In the genomic region with DNA sequence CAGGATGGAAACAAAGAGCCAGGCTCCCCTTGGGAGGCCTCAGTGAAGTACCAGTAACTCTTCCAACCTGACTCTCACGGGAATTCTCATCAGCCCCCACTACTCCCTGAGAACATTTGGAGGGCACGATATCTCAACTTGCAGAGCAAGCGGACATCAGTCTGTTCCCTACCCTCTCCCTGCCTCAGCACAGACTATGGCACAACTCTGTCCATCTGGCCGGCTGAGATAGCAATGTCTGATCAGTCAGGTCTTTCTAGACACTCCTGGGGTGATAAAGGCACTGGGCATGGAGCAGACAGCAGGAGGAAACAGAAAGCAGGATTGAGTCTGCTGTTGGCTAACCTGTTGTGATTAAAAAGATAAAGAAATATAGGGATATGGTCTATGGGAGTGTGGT, we compare ENCODE assay signal across 20 mouse cellular contexts.
DNase-seq lines count a peak whose midpoint lies in the region; ATAC-seq and TF ChIP-seq lines count a peak whose summit lies in the region.
"Had no signal": no experiment of that assay in that cellular context is flagged by ENCODE, and none has a peak within 500 bp of the region (broad histone marks: within the 10 kb centered on the region; RNA-seq: fewer than 3 reads in every experiment).

No protein-coding gene starts in this region.

- no peak overlapping the region for H3K4me3 ChIP-seq in heart, embryonic 12.5 days
- H3K4me3 ChIP-seq in embryonic facial prominence, embryonic 10.5 days: no peak overlapping the region
- H3K4me3 ChIP-seq in liver, embryonic 12.5 days: no peak overlapping the region
- H3K4me3 ChIP-seq in liver, postnatal 0 days (ENCODE audit: low read depth, low read length): no peak overlapping the region
- no peak overlapping the region for H3K4me3 ChIP-seq in kidney, embryonic 15.5 days (replicated peaks)
- H3K4me3 ChIP-seq: embryonic facial prominence, embryonic 13.5 days; forebrain, embryonic 13.5 days; gastrocnemius, adult 2 months; heart, embryonic 13.5 days; hindbrain, embryonic 15.5 days had no signal

- H3K9ac ChIP-seq in heart, embryonic 12.5 days: no peak overlapping the region
- no peak overlapping the region for H3K9ac ChIP-seq in liver, embryonic 12.5 days
- H3K9ac ChIP-seq in liver, postnatal 0 days (replicated peaks): no peak overlapping the region
- no peak overlapping the region for H3K9ac ChIP-seq in kidney, embryonic 15.5 days
- H3K9ac ChIP-seq: embryonic facial prominence, embryonic 13.5 days; forebrain, embryonic 13.5 days; heart, embryonic 13.5 days; hindbrain, embryonic 15.5 days had no signal

- no peak for DNase-seq in heart, postnatal 14 days
- no peak for DNase-seq in embryonic facial prominence, embryonic 10.5 days (ENCODE audit: low spot score)
- DNase-seq in liver, postnatal 0 days: no peak
- DNase-seq in gastrocnemius, postnatal 4 days (ENCODE audit: low spot score in 2 of 2): no peak
- DNase-seq: adrenal gland, adult 8-10 months; adrenal gland, postnatal 36 days; cerebellum, adult 11-12 months; cerebellum, adult 9-10 months; cerebellum, postnatal 25 days; gastrocnemius, adult 2 months; gastrocnemius, postnatal 25 days; heart, adult 11 months had no signal

- 0 out of 2 replicates have a peak, but pooled peaks cover 2% of the 10 kb centered on the region for H3K9me3 ChIP-seq in heart, embryonic 12.5 days (replicated peaks)
- no peaks in the 10 kb centered on the region for H3K9me3 ChIP-seq in embryonic facial prominence, embryonic 10.5 days
- no peaks in the 10 kb centered on the region for H3K9me3 ChIP-seq in liver, embryonic 12.5 days (replicated peaks)
- no peaks in the 10 kb centered on the region for H3K9me3 ChIP-seq in liver, postnatal 0 days (ENCODE audit: low read length)
- H3K9me3 ChIP-seq in kidney, embryonic 15.5 days (replicated peaks): no peaks in the 10 kb centered on the region
- H3K9me3 ChIP-seq: embryonic facial prominence, embryonic 13.5 days; forebrain, embryonic 13.5 days; heart, embryonic 13.5 days; hindbrain, embryonic 15.5 days had no signal

- no peak for TF ChIP-seq CTCF in liver, postnatal 0 days (IDR thresholded peaks at IDR 0.05; ENCODE audit: low read depth)

- peak; percentile 79 for ATAC-seq in heart, embryonic 12.5 days (ENCODE audit: insufficient number of reproducible peaks, low FRiP score)
- peak; percentile 81 for ATAC-seq in liver, embryonic 12.5 days
- ATAC-seq in liver, postnatal 0 days: 0 out of 2 replicates have a peak, but pooled peaks have one; percentile 21
- no peak for ATAC-seq in kidney, embryonic 15.5 days (replicated peaks; ENCODE audit: low FRiP score)
- ATAC-seq: forebrain, embryonic 13.5 days; intestine, embryonic 16.5 days had no signal

- H3K27ac ChIP-seq in heart, embryonic 12.5 days (ENCODE audit: poor library complexity, severe bottlenecking): no peak overlapping the region; the same call in 1 of the 2 replicates
- H3K27ac ChIP-seq in embryonic facial prominence, embryonic 10.5 days (replicated peaks): peak overlapping the region; percentile 30
- no peak overlapping the region for H3K27ac ChIP-seq in liver, embryonic 12.5 days
- no peak overlapping the region for H3K27ac ChIP-seq in liver, postnatal 0 days (ENCODE audit: low read depth)
- no peak overlapping the region for H3K27ac ChIP-seq in kidney, embryonic 15.5 days
- H3K27ac ChIP-seq: embryonic facial prominence, embryonic 13.5 days; forebrain, embryonic 13.5 days; gastrocnemius, adult 2 months; heart, embryonic 13.5 days; hindbrain, embryonic 15.5 days had no signal

- TF ChIP-seq EP300 in liver, postnatal 0 days (IDR thresholded peaks at IDR 0.05; ENCODE audit: low read depth): no peak

- peaks cover 38% of the 10 kb centered on the region for H3K4me1 ChIP-seq in heart, embryonic 12.5 days (replicated peaks)
- H3K4me1 ChIP-seq in embryonic facial prominence, embryonic 10.5 days: peaks cover 43% of the 10 kb centered on the region
- peaks cover 20% of the 10 kb centered on the region for H3K4me1 ChIP-seq in liver, embryonic 12.5 days
- H3K4me1 ChIP-seq in liver, postnatal 0 days (ENCODE audit: insufficient read depth): no peaks in the 10 kb centered on the region
- H3K4me1 ChIP-seq in kidney, embryonic 15.5 days: peaks cover 21% of the 10 kb centered on the region

- H3K27me3 ChIP-seq in heart, embryonic 12.5 days (replicated peaks): peaks cover 22% of the 10 kb centered on the region
- peaks cover 8% of the 10 kb centered on the region; the same call in 1 of the 2 replicates for H3K27me3 ChIP-seq in embryonic facial prominence, embryonic 10.5 days (replicated peaks; ENCODE audit: low read depth, poor library complexity, severe bottlenecking)
- 0 out of 2 replicates have a peak, but pooled peaks cover 5% of the 10 kb centered on the region for H3K27me3 ChIP-seq in liver, embryonic 12.5 days (replicated peaks)
- H3K27me3 ChIP-seq in liver, postnatal 0 days (ENCODE audit: insufficient read depth, low read length): no peaks in the 10 kb centered on the region
- H3K27me3 ChIP-seq in kidney, embryonic 15.5 days: 0 out of 2 replicates have a peak, but pooled peaks cover 2% of the 10 kb centered on the region
- H3K27me3 ChIP-seq: embryonic facial prominence, embryonic 13.5 days; forebrain, embryonic 13.5 days had no signal

- no peaks in the 10 kb centered on the region for H3K36me3 ChIP-seq in heart, embryonic 12.5 days
- no peaks in the 10 kb centered on the region for H3K36me3 ChIP-seq in embryonic facial prominence, embryonic 10.5 days (replicated peaks)
- no peaks in the 10 kb centered on the region for H3K36me3 ChIP-seq in liver, embryonic 12.5 days
- H3K36me3 ChIP-seq in liver, postnatal 0 days (replicated peaks; ENCODE audit: insufficient read depth, low read length): no peaks in the 10 kb centered on the region
- no peaks in the 10 kb centered on the region for H3K36me3 ChIP-seq in kidney, embryonic 15.5 days
- H3K36me3 ChIP-seq: embryonic facial prominence, embryonic 13.5 days; heart, embryonic 13.5 days; hindbrain, embryonic 15.5 days had no signal

- intact Hi-C loops in heart, postnatal 14 days (cut with DNase I): no loop called here

- WGBS in heart, embryonic 12.5 days: 17% methylated on average over 4 of the region's 4 CpGs
- WGBS in embryonic facial prominence, embryonic 10.5 days: 70% methylated on average over 4 of the region's 4 CpGs
- WGBS in liver, embryonic 12.5 days (ENCODE audit: insufficient replicate concordance): 31% methylated on average over 4 of the region's 4 CpGs
- WGBS in liver, postnatal 0 days (ENCODE audit: insufficient replicate concordance): 55% methylated on average over 4 of the region's 4 CpGs
- WGBS in kidney, embryonic 15.5 days: 79% methylated on average over 4 of the region's 4 CpGs

- no peak overlapping the region for H3K4me2 ChIP-seq in heart, embryonic 12.5 days
- H3K4me2 ChIP-seq in liver, embryonic 12.5 days: no peak overlapping the region
- no peak overlapping the region for H3K4me2 ChIP-seq in liver, postnatal 0 days (ENCODE audit: low read depth, low read length)
- no peak overlapping the region for H3K4me2 ChIP-seq in kidney, embryonic 15.5 days
- H3K4me2 ChIP-seq: embryonic facial prominence, embryonic 13.5 days; forebrain, embryonic 13.5 days; heart, embryonic 13.5 days; hindbrain, embryonic 15.5 days had no signal
